Mouse (Mus musculus): ENCODE results near the gene Rfx2. TPM values are rescaled to one million over a fixed set of nuclear protein-coding genes. Genes with fewer than 3 reads are reported as not detected.

Rfx2 gene
- polyA plus RNA-seq, 1 experiment: 0.86 TPM

GRCm38 (mm10) chr17:56840524-56840923 is 9.7 kb upstream of the Rfx2 start:
- Histone ChIP-seq H3K4me3 (ENCODE audit: insufficient read depth, low read length) (no peak overlapping the region), H3K4me1 (ENCODE audit: control insufficient read depth, insufficient read depth, low read length) (no peaks in the 10 kb centered on the region), H3K27ac (ENCODE audit: insufficient read depth, low read length) (no peak overlapping the region)
- TF ChIP-seq POLR2A (IDR thresholded peaks at IDR 0.05; ENCODE audit: low read depth, low read length): no peak
- TF ChIP-seq CTCF (IDR thresholded peaks at IDR 0.05; ENCODE audit: borderline replicate concordance, insufficient read depth, low read length): no peak

- Histone ChIP-seq H3K4me1 (ENCODE audit: control insufficient read depth, insufficient read depth, low read length) (no peaks in the 10 kb centered on the region), H3K27ac (ENCODE audit: insufficient read depth, low read length) (no peak overlapping the region), H3K4me3 (ENCODE audit: insufficient read depth, low read length) (no peak overlapping the region)
- TF ChIP-seq CTCF (IDR thresholded peaks at IDR 0.05; ENCODE audit: borderline replicate concordance, insufficient read depth, low read length): no peak
- TF ChIP-seq POLR2A (IDR thresholded peaks at IDR 0.05; ENCODE audit: low read depth, low read length): no peak
These were observed 5.5 kb upstream of the Rfx2 start for GRCm38 (mm10) chr17:56836336-56836735.

DNA sequence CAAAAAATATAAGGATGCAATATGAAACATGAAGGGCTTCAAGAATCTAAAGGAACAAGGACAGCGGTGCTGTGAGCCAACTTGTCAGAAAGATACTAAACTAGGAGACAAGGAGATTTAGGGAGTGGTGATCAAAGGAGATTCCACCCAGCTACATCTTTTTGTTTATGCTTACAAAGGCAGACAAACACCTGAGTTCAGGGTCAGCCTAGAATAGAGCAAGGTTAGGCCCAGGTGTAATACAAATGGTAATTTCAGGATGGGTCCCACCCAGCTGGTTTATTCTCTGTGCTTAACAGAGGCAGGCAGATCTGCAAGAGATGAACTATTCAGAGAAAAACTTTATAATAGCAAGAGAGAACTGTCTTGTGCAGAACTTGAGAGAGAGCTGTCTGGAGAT is 2.6 kb upstream of the Rfx2 start:
- H3K4me1 ChIP-seq (ENCODE audit: control insufficient read depth, insufficient read depth, low read length): no peaks in the 10 kb centered on the region
- TF ChIP-seq POLR2A (IDR thresholded peaks at IDR 0.05; ENCODE audit: low read depth, low read length) (no peak), CTCF (IDR thresholded peaks at IDR 0.05; ENCODE audit: borderline replicate concordance, insufficient read depth, low read length) (no peak)
- no peak overlapping the region for H3K27ac ChIP-seq (ENCODE audit: insufficient read depth, low read length)
- no peak overlapping the region for H3K4me3 ChIP-seq (ENCODE audit: insufficient read depth, low read length)

GRCm38 (mm10) chr17:56832918-56833317 is 2.1 kb upstream of the Rfx2 start:
- Histone ChIP-seq H3K27ac (ENCODE audit: insufficient read depth, low read length) (no peak overlapping the region), H3K4me3 (ENCODE audit: insufficient read depth, low read length) (no peak overlapping the region), H3K4me1 (ENCODE audit: control insufficient read depth, insufficient read depth, low read length) (no peaks in the 10 kb centered on the region)
- TF ChIP-seq CTCF (IDR thresholded peaks at IDR 0.05; ENCODE audit: borderline replicate concordance, insufficient read depth, low read length): no peak
- no peak for TF ChIP-seq POLR2A (IDR thresholded peaks at IDR 0.05; ENCODE audit: low read depth, low read length)

GRCm38 (mm10) chr17:56831111-56831816 is 451 bp upstream of the Rfx2 start:
- H3K4me1 ChIP-seq (ENCODE audit: control insufficient read depth, insufficient read depth, low read length): no peaks in the 10 kb centered on the region
- peak overlapping the region; percentile 31 for H3K4me3 ChIP-seq (ENCODE audit: insufficient read depth, low read length)
- TF ChIP-seq POLR2A (IDR thresholded peaks at IDR 0.05; ENCODE audit: low read depth, low read length) (no peak), CTCF (IDR thresholded peaks at IDR 0.05; ENCODE audit: borderline replicate concordance, insufficient read depth, low read length) (peak; percentile 20; the same call in 1 of the 2 replicates)
- no peak overlapping the region for H3K27ac ChIP-seq (ENCODE audit: insufficient read depth, low read length)

GRCm38 (mm10) chr17:56829795-56830194 is 1.0 kb downstream of the Rfx2 start:
- TF ChIP-seq CTCF (IDR thresholded peaks at IDR 0.05; ENCODE audit: borderline replicate concordance, insufficient read depth, low read length): no peak
- no peak for TF ChIP-seq POLR2A (IDR thresholded peaks at IDR 0.05; ENCODE audit: low read depth, low read length)
- Histone ChIP-seq H3K4me1 (ENCODE audit: control insufficient read depth, insufficient read depth, low read length) (no peaks in the 10 kb centered on the region), H3K27ac (ENCODE audit: insufficient read depth, low read length) (no peak overlapping the region), H3K4me3 (ENCODE audit: insufficient read depth, low read length) (peak overlapping the region; percentile 42)

DNA sequence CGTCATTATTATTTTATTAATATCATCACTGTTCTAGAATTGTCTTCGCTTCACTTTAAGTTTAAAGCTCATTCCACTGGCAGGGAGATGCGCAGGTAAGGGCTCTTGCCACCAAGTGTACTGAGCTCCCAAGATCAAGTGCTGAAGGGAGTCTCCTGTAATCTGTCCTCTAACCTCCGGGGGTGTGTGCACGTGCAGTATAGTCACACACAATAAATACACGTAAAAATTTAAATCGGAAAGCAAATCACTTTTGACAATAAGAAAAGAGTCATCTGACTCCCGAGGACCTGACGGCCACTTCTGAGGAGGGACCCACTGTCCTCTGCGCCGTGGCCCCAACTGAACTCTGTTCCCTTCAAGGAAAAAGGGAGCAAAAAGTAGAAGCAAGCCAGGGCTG is 1.6 kb downstream of the Rfx2 start:
- no peak overlapping the region for H3K4me3 ChIP-seq (ENCODE audit: insufficient read depth, low read length)
- no peak overlapping the region for H3K27ac ChIP-seq (ENCODE audit: insufficient read depth, low read length)
- TF ChIP-seq POLR2A (IDR thresholded peaks at IDR 0.05; ENCODE audit: low read depth, low read length): no peak
- no peak for TF ChIP-seq CTCF (IDR thresholded peaks at IDR 0.05; ENCODE audit: borderline replicate concordance, insufficient read depth, low read length)
- no peaks in the 10 kb centered on the region for H3K4me1 ChIP-seq (ENCODE audit: control insufficient read depth, insufficient read depth, low read length)

DNA sequence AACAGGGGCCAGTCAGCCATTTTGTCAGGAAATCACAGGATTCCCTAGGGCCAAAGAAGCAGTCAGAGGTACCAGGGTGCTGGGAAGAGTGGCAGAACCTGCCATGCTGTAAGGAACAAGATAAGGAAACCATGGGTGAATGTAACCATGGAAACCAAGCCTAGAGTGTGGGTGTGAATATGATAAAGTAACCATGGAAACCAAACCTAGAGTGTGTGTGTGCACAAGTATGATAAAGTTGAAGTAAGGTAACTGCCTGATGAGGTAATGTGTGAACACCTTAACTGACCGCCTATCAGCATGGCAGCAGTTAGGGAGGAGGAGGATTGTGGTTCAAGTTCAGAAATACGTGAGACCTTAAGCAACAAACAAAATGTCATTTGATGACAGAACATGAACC is 4.1 kb downstream of the Rfx2 start:
- Histone ChIP-seq H3K4me3 (ENCODE audit: insufficient read depth, low read length) (no peak overlapping the region), H3K4me1 (ENCODE audit: control insufficient read depth, insufficient read depth, low read length) (no peaks in the 10 kb centered on the region), H3K27ac (ENCODE audit: insufficient read depth, low read length) (no peak overlapping the region)
- TF ChIP-seq CTCF (IDR thresholded peaks at IDR 0.05; ENCODE audit: borderline replicate concordance, insufficient read depth, low read length) (no peak), POLR2A (IDR thresholded peaks at IDR 0.05; ENCODE audit: low read depth, low read length) (no peak)

- H3K4me1 ChIP-seq (ENCODE audit: control insufficient read depth, insufficient read depth, low read length): no peaks in the 10 kb centered on the region
- no peak overlapping the region for H3K27ac ChIP-seq (ENCODE audit: insufficient read depth, low read length)
- TF ChIP-seq CTCF (IDR thresholded peaks at IDR 0.05; ENCODE audit: borderline replicate concordance, insufficient read depth, low read length): no peak
- TF ChIP-seq POLR2A (IDR thresholded peaks at IDR 0.05; ENCODE audit: low read depth, low read length): no peak
- H3K4me3 ChIP-seq (ENCODE audit: insufficient read depth, low read length): no peak overlapping the region
These were observed 7.5 kb downstream of the Rfx2 start for GRCm38 (mm10) chr17:56823352-56823751.

DNA sequence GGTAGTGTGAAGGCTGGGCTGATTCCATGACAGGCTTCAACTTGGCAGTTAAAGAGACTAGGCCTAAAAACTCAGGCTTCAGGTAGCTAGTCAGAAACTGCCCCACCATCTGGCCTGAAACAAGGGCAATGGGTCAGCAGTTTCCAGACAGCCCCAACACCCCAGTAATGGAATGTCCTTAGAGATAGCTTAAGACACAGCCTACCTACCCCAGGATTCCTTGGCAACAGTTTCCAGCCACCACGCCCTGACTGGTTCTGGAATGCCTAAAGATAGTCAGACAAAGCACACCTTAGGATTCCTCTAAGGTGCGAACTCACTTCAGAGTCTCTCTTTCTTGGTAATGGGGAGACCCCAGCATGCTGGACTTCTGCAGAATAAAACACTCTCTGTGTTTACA is 8.4 kb downstream of the Rfx2 start:
- H3K27ac ChIP-seq (ENCODE audit: insufficient read depth, low read length): no peak overlapping the region
- no peak overlapping the region for H3K4me3 ChIP-seq (ENCODE audit: insufficient read depth, low read length)
- no peaks in the 10 kb centered on the region for H3K4me1 ChIP-seq (ENCODE audit: control insufficient read depth, insufficient read depth, low read length)
- no peak for TF ChIP-seq CTCF (IDR thresholded peaks at IDR 0.05; ENCODE audit: borderline replicate concordance, insufficient read depth, low read length)
